Mouse (Mus musculus) left cerebral cortex, postnatal 25 days (tissue): ENCODE results near the gene Neurl3. TPM values are rescaled to one million over a fixed set of nuclear protein-coding genes. Genes with fewer than 3 reads are reported as not detected.
A peak's percentile ranks its signal among the peaks of the same experiment; 100 is the strongest.

ENCODE experiments used
- DNase-seq, 2 experiments: peaks; one replicate each; pipeline ENCODE4 v3.0.0; 2022; ENCODE audit warnings: low spot score in 2 of 2, mixed read lengths in 1 of 2
- intact Hi-C: fragments of 180-260 bp; cut with DNase I; formaldehyde crosslinking; loops from one replicate; pipeline ENCODE4 v1.15.1; 2025
- total RNA-seq, 2 experiments: library from RNA; stranded (reverse); gene quantifications; 2 replicates each; pipeline ENCODE4 v1.2.3; 2021

Neurl3 gene
- total RNA-seq, 2 experiments from 2014 or later: 0.71 TPM; not detected in 1

GRCm38 (mm10) chr1:36263833-36264488 lies 10.5 kb downstream of the Neurl3 start:
- intact Hi-C loops: no loop called here
- DNase-seq: peak in 1 of 2 experiments; percentile 42

GRCm38 (mm10) chr1:36261708-36262504 lies 12.6 kb downstream of the Neurl3 start:
- intact Hi-C loops: no loop called here
- peak in 1 of 2 experiments; percentile 39 for DNase-seq

DNA sequence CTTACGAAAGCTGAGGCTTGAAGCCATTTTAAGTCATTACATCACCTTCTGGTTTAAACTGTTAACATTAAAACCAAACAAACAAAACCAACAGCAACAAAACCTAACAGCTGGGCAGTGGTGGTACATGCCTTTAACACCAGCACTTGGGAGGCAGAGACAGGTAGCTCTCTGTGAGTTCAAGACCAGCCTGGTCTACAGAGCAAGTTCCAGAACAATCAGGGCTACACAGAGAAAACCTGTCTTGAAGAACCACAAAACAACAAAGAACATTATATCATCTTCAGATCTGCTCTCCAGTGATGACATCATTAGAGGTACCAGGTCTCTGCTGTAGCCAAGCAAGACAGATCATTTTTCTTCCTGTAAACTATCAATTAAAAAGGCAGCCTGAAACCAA lies 14.1 kb downstream of the Neurl3 start:
- intact Hi-C loops: no loop called here
- no peak for DNase-seq

DNA sequence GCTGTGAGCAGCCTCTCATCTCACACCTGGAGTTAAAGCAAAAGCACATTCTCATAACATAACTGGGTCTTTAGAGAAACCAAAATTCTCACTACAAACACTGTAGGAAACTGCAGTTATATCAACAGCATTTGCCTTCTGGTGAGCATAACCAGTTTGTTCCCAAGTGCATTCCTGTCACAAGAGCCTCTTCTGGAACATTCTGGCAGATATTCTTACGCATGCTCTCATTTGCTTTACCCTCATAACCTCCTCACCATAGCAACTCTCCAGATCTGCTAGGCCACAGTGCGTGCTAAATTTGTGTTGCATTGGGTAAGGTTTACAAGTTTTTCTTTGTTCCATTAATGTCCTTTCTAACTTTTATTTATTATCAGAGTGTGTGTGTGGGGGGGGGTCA lies 15.2 kb downstream of the Neurl3 start:
- intact Hi-C loops: loop anchor here (10.0 kb wide), 2 partner anchors 194 to 1364 kb away; partner anchors contain the start of gene Hs6st1
- DNase-seq: no peak

DNA sequence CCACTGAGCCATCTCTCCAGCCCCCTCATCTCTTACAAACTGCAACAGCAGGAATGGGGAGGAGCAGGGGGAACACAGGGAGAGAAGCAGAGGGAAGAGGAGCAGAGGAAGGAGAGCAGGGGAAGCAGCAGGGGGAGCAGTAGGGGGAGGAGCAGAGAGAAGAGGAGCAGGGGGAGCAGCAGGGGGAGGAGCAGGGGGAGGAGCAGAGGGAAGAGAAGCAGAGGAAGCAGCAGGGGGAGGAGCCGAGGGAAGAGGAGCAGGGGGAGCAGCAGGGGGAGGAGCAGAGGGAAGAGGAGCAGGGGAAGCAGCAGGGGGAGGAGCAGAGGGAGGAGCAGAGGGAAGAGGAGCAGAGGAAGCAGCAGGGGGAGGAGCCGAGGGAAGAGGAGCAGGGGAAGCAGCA lies 15.8 kb downstream of the Neurl3 start:
- DNase-seq: no peak
- intact Hi-C loops: loop anchor here (10.0 kb wide), 2 partner anchors 194 to 1364 kb away; partner anchors contain the start of gene Hs6st1

GRCm38 (mm10) chr1:36257276-36257675 lies 17.2 kb downstream of the Neurl3 start:
- DNase-seq: no peak
- intact Hi-C loops: loop anchor here (2.0 to 10.0 kb wide), 3 partner anchors 20 to 1362 kb away; partner anchors contain the start of gene Hs6st1

DNA sequence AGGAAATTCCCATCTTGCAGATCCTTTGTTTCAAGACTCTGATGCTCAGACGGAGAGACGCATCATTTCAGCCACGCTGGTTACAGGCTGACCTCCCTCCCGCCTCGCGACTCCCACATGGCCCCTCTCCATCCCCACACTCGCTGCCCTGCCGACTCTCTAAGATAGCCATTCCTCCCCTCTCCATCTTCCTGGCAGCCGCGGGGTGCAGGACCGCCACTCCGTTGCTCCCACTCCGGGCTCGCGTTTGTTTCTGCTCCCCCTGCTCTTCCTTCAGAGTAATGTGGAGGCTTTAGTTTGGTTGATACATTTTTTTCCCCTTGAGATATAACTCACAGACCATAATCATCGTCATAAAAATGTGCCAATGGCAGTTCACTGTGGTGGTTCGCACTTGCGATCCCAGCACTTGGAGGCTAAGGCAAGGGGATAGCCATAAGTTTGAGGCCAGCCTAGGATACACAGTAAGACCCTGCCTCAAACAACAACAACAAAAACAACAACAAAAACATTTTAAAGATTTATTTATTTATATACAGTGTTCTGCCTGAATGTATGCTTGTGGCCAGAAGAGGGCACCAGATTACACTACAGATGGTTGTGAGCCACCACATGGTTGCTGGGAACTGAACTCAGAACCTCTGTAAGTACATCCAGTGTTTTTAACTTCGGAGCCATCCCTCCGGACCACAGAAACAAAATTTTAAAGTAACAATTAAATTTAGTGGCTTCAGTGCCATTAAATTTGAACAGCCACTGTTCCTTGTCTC lies 18.4 kb downstream of the Neurl3 start:
- intact Hi-C loops: loop anchor here (2.0 to 10.0 kb wide), 3 partner anchors 21 to 1361 kb away; partner anchors contain the start of gene Hs6st1
- no peak for DNase-seq

DNA sequence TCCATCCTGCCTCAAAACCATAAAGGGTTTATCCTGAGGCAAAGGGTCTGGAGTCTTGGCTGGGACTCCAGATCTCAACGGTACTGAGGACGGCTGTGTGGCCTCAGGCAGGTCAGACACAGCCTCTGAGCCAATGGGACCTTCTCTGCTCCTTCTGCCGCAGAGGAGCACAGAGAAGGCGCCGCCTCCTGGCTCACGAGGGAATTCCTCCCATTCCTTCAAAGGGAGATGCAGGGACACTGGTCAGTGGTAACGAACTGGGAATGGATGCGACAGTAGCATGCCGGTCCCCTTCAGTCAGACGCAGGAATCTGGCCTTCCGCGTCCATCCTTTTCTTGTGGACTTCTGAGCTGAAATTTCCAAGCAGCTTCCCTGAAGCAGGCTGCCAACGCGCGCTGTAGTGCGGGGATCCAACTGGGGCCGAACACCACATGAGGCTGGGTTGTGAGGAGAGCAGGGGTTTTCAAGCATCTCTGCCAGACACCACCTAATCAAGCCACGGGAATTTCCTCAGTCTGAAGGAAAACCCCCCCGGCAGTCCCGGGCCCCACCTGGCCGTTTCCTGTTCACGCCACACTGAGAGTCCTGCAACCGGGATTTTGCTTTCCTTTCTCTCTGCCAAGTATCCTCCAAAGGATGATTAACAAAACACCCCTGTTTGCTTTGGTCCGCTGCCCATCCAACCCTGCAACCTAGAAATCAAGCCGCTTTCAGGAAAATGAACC lies 19.7 kb downstream of the Neurl3 start:
- intact Hi-C loops: loop anchor here (10.0 kb wide), 2 partner anchors 190 to 1360 kb away; partner anchors contain the start of gene Hs6st1
- no peak for DNase-seq

- intact Hi-C loops: loop anchor here (1.0 to 10.0 kb wide), 4 partner anchors 27 to 1358 kb away; partner anchors contain the start of gene Hs6st1
- peak; percentile 77 to 87 for DNase-seq
Measured at GRCm38 (mm10) chr1:36252791-36253190, 21.7 kb downstream of the Neurl3 start.

GRCm38 (mm10) chr1:36251426-36251825 lies 23.1 kb downstream of the Neurl3 start:
- intact Hi-C loops: loop anchor here (10.0 kb wide), 2 partner anchors 187 to 1357 kb away; partner anchors contain the start of gene Hs6st1
- DNase-seq: no peak

GRCm38 (mm10) chr1:36246688-36247087 lies 27.8 kb downstream of the Neurl3 start:
- no peak for DNase-seq
- intact Hi-C loops: no loop called here

- intact Hi-C loops: no loop called here
- no peak for DNase-seq
Measured at GRCm38 (mm10) chr1:36244828-36245215, 29.7 kb downstream of the Neurl3 start.

DNA sequence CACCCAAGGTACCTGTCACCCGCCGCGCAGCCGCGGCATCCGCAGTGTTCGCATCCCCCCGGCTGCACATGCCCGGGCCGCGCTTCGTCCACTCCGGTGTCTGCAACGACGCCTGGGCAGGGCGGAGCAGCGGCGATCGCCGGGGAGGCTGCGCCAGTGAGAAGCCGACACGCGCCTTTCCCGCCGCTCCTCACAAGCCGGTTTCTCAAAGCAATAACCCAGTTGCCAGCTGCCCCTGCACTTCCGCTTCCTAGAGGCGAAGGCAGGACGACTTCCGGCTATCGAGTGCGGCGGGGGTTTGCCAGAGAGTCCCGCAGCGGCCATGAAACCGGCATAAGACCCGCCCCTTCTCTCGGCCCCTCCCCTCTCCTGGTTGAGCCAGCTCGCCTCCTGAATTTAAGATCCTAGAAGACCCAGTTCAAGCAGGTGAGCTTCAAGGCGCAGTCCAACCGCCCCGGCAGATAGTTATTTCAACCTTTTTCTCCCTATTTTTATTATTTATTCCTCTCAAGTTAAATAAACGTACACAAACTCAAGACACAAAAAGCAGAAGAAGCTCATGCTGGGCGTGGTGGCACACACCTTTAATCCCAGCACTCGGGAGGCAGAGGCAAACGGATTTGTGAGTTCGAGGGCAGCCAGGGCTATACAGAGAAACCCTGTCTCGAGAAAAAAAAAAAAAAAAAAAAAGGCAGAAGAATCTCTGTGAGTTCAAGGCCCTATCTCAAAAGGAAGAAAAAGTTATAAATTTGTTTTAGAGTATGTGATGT lies 30.2 kb downstream of the Neurl3 start, which contains the start of gene Uggt1:
TSS of gene Uggt1 (minus strand) at position 663 of the 770 bp plus-strand sequence.
- intact Hi-C loops: no loop called here
- peak; percentile 91 to 97 for DNase-seq

DNA sequence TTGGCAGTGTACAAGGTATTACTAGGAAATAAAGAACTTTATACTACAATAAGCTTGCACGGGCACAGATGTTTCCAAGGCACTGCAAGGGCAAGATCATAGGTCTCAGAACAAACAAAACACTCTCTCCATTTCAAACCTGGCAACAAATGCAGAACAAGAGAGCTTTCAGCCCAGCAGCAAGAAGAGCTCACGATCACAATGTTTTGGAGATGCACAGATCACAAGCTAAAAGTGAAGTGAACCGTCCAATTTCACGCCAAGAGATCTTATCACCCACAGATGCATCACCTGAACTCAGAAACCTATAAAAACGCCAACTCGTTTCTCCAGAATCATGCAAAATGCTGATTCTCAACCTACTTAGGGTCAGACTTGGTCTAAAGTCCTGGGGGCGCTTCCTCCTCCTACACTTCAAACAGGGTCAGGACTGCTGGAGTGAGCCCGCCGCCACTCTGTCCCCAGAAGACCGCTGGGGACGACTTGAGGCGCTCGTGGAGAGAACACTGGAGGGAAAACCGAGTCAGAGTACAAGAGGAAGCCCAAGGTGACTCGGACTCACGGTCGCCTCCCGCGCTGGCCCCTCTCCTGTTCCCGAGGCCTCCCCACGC lies 30.9 kb downstream of the Neurl3 start:
- intact Hi-C loops: no loop called here
- DNase-seq: no peak

GRCm38 (mm10) chr1:36241903-36242429 lies 32.5 kb downstream of the Neurl3 start:
- DNase-seq: no peak
- intact Hi-C loops: no loop called here

- intact Hi-C loops: no loop called here
- no peak for DNase-seq
Measured at GRCm38 (mm10) chr1:36240176-36240575, 34.3 kb downstream of the Neurl3 start.

GRCm38 (mm10) chr1:36239396-36239795 lies 35.1 kb downstream of the Neurl3 start:
- DNase-seq: no peak
- intact Hi-C loops: no loop called here

GRCm38 (mm10) chr1:36235855-36236254 lies 38.6 kb downstream of the Neurl3 start:
- DNase-seq: no peak
- intact Hi-C loops: no loop called here
